Mouse (Mus musculus) lung, postnatal 0 days (tissue): ENCODE results near the gene Zfp653. TPM values are rescaled to one million over a fixed set of nuclear protein-coding genes. Genes with fewer than 3 reads are reported as not detected.

Experiments
- ATAC-seq: fragments of 200-750 bp; cut with Nextera tagmentation; 2 replicates; pipeline ENCODE4 v1.8.0; 2017; ENCODE audit warnings: moderate library complexity
- DNase-seq: peaks from one replicate; pipeline ENCODE4 v3.0.0-alpha.2; 2016; ENCODE audit warnings: low spot score
- H3K27ac ChIP-seq: fragments of 300-500 bp; sonication (generic); 2 replicates; pipeline ENCODE4 v1.5.1; 2014; ENCODE audit warnings: antibody characterized with exemption, mild to moderate bottlenecking, low read length, mixed read lengths
- H3K27me3 ChIP-seq: fragments of 300-500 bp; sonication (generic); replicated peaks from 2 replicates; pipeline ENCODE4 v1.6.1; 2014; ENCODE audit warnings: low read length, mixed read lengths; ENCODE audit not compliant: insufficient read depth
- H3K36me3 ChIP-seq: fragments of 300-500 bp; sonication (generic); 2 replicates; pipeline ENCODE4 v1.6.1; 2014; ENCODE audit warnings: low read length, mixed read lengths; ENCODE audit not compliant: insufficient read depth
- H3K4me1 ChIP-seq: fragments of 300-500 bp; sonication (generic); 2 replicates; pipeline ENCODE4 v1.6.1; 2014; ENCODE audit warnings: antibody characterized with exemption, low read depth, low read length, mixed read lengths; ENCODE audit not compliant: insufficient read depth
- H3K4me2 ChIP-seq: fragments of 300-500 bp; sonication (generic); replicated peaks from 2 replicates; pipeline ENCODE4 v1.6.1; 2014; ENCODE audit warnings: low read depth, mild to moderate bottlenecking, low read length, moderate library complexity, mixed read lengths
- H3K4me3 ChIP-seq: fragments of 300-500 bp; sonication (generic); 2 replicates; pipeline ENCODE4 v1.5.1; 2014; ENCODE audit warnings: low read depth, low read length
- H3K9ac ChIP-seq: fragments of 300-500 bp; sonication (generic); replicated peaks from 2 replicates; pipeline ENCODE4 v1.6.1; 2014; ENCODE audit warnings: low read depth, mild to moderate bottlenecking
- H3K9me3 ChIP-seq: fragments of 300-500 bp; sonication (generic); 2 replicates; pipeline ENCODE4 v1.6.1; 2016; ENCODE audit warnings: low read length, mixed read lengths
- CTCF ChIP-seq: IDR thresholded peaks from 2 replicates; pipeline ENCODE4 v1.5.1; 2016; ENCODE audit warnings: antibody characterized with exemption, mild to moderate bottlenecking
- EP300 ChIP-seq: IDR thresholded peaks from 2 replicates; pipeline ENCODE4 v1.6.1; 2016; ENCODE audit warnings: antibody characterized with exemption, mild to moderate bottlenecking, control low read depth
- WGBS: fragments of 180-500 bp; shearing (Covaris S2); extraction: QIAGEN DNeasy Blood & Tissue Kit; methylation state at CpG from one replicate; pipeline ENCODE4 v1.1.7; 2014; 5-methylcytosine and 5-hydroxymethylcytosine counted together
- polyA plus RNA-seq: library from polyadenylated mRNA; unstranded; fragments of >200 nt; fragmentation: Nextera tagmentation; extraction: Ambion mirVana; gene quantifications from 2 replicates; pipeline ENCODE4 v1.2.1, GENCODE M21; 2015

Zfp653 gene
- polyA plus RNA-seq, 1 experiment from 2014 or later = 8.8 TPM

- no peak for ATAC-seq
- peaks cover 6% of the 10 kb centered on the region; the same call in 1 of the 2 replicates for H3K4me1 ChIP-seq
- TF ChIP-seq CTCF = no peak
- TF ChIP-seq EP300 = no peak
- H3K4me2 ChIP-seq = no peak overlapping the region
- H3K27ac ChIP-seq = no peak overlapping the region
- WGBS = 92% methylated on average over 11 of the region's 11 CpGs
- H3K9ac ChIP-seq = no peak overlapping the region
- no peak for DNase-seq
- H3K9me3 ChIP-seq = no peaks in the 10 kb centered on the region
- H3K4me3 ChIP-seq = no peak overlapping the region
- no peaks in the 10 kb centered on the region for H3K27me3 ChIP-seq
- peaks cover 22% of the 10 kb centered on the region; the same call in 1 of the 2 replicates for H3K36me3 ChIP-seq
Observed at GRCm38 (mm10) chr9:22065642-22066041, 5.5 kb downstream of the Zfp653 start.

GRCm38 (mm10) chr9:22064341-22064740, 6.8 kb downstream of the Zfp653 start:
- Histone ChIP-seq H3K27me3 (no peaks in the 10 kb centered on the region), H3K27ac (no peak overlapping the region), H3K4me2 (no peak overlapping the region), H3K9ac (no peak overlapping the region), H3K4me3 (no peak overlapping the region), H3K4me1 (no peaks in the 10 kb centered on the region), H3K9me3 (no peaks in the 10 kb centered on the region), H3K36me3 (peaks cover 22% of the 10 kb centered on the region; the same call in 1 of the 2 replicates)
- no peak for DNase-seq
- ATAC-seq = no peak
- no peak for TF ChIP-seq CTCF
- no peak for TF ChIP-seq EP300
- WGBS = 85% methylated on average over 3 of the region's 3 CpGs

- H3K9ac ChIP-seq = no peak overlapping the region
- TF ChIP-seq CTCF (no peak), EP300 (no peak)
- H3K4me1 ChIP-seq = no peaks in the 10 kb centered on the region
- no peak overlapping the region for H3K4me2 ChIP-seq
- ATAC-seq (no peak), DNase-seq (no peak)
- no peak overlapping the region for H3K4me3 ChIP-seq
- WGBS = 70% methylated on average over 2 of the region's 2 CpGs
- H3K27me3 ChIP-seq = no peaks in the 10 kb centered on the region
- peaks cover 23% of the 10 kb centered on the region; the same call in 1 of the 2 replicates for H3K36me3 ChIP-seq
- no peak overlapping the region for H3K27ac ChIP-seq
- no peaks in the 10 kb centered on the region for H3K9me3 ChIP-seq
Observed at GRCm38 (mm10) chr9:22061339-22061738, 9.8 kb downstream of the Zfp653 start.

- no peaks in the 10 kb centered on the region; the same call in 1 of the 2 replicates for H3K4me1 ChIP-seq
- TF ChIP-seq EP300 (no peak), CTCF (no peak)
- H3K4me2 ChIP-seq = no peak overlapping the region
- H3K36me3 ChIP-seq = 0 out of 2 replicates have a peak, but pooled peaks cover 11% of the 10 kb centered on the region
- H3K4me3 ChIP-seq = no peak overlapping the region
- DNase-seq (no peak), ATAC-seq (no peak)
- H3K27me3 ChIP-seq = peaks cover 13% of the 10 kb centered on the region
- no peak overlapping the region for H3K27ac ChIP-seq
- WGBS = 81% methylated on average over 9 of the region's 9 CpGs
- no peak overlapping the region for H3K9ac ChIP-seq
- no peaks in the 10 kb centered on the region for H3K9me3 ChIP-seq
Observed at GRCm38 (mm10) chr9:22058011-22058424, 13.2 kb downstream of the Zfp653 start.

- WGBS = 83% methylated on average over 5 of the region's 9 CpGs
Observed at GRCm38 (mm10) chr9:22057031-22057517, 14.1 kb downstream of the Zfp653 start.

GRCm38 (mm10) chr9:22056303-22056910, 14.8 kb downstream of the Zfp653 start:
- Histone ChIP-seq H3K27ac (no peak overlapping the region), H3K4me1 (no peaks in the 10 kb centered on the region; the same call in 1 of the 2 replicates), H3K9ac (no peak overlapping the region), H3K4me2 (no peak overlapping the region), H3K27me3 (peaks cover 27% of the 10 kb centered on the region), H3K36me3 (0 out of 2 replicates have a peak, but pooled peaks cover 4% of the 10 kb centered on the region), H3K4me3 (no peak overlapping the region), H3K9me3 (no peaks in the 10 kb centered on the region)
- WGBS = 57% methylated on average over 9 of the region's 9 CpGs
- DNase-seq = no peak
- TF ChIP-seq CTCF = no peak
- no peak for TF ChIP-seq EP300
- ATAC-seq = no peak

More at GRCm38 (mm10) chr9:22057031-22057517, 14.1 kb downstream of the Zfp653 start:
- Histone ChIP-seq H3K27ac (no peak overlapping the region), H3K4me1 (no peaks in the 10 kb centered on the region; the same call in 1 of the 2 replicates), H3K9me3 (no peaks in the 10 kb centered on the region), H3K36me3 (0 out of 2 replicates have a peak, but pooled peaks cover 4% of the 10 kb centered on the region), H3K4me3 (no peak overlapping the region), H3K4me2 (no peak overlapping the region), H3K9ac (no peak overlapping the region), H3K27me3 (peaks cover 20% of the 10 kb centered on the region)
- DNase-seq = no peak
- no peak for TF ChIP-seq EP300
- TF ChIP-seq CTCF = no peak
- no peak for ATAC-seq
